Mouse (Mus musculus): Measurements from ENCODE around the gene Ccdc152. TPM values are rescaled to one million over a fixed set of nuclear protein-coding genes. Genes with fewer than 3 reads are reported as not detected.

The Ccdc152 gene
- polyA plus RNA-seq, 1 experiment from 2014 or later, result not detected

DNA sequence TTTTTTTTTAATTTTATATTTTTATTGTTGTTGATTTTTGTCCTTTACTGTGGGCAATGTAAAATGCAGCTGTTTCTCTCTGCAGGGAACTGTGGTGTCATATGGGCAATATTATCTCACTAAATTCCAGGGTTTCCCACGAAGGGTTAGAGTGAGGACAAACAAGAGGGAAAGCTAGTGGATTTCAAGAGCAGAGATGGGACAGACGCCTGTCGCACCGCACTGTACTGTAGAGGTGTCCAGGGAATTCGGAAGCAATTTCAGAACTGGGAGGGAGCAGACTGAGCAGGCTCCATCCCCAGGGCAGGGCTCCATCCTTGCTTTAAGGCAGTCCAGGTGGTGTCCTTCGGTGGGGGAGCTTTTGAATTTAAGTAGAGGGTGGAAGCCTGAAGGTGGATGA lies 32.1 kb downstream of the Ccdc152 start:
- Histone ChIP-seq H3K9me3 (no peaks in the 10 kb centered on the region), H3K4me3 (peak overlapping the region; percentile 25), H3K36me3 (no peaks in the 10 kb centered on the region), H3K9ac (no peak overlapping the region), H3K27ac (replicated peaks) (no peak overlapping the region), H3K4me2 (peak overlapping the region; percentile 47), H3K4me1 (replicated peaks) (peaks cover 5% of the 10 kb centered on the region; the same call in 1 of the 2 replicates), H3K27me3 (no peaks in the 10 kb centered on the region)
- ATAC-seq (ENCODE audit: low FRiP score, low read depth), result no peak
- 34% methylated on average over 6 of the region's 6 CpGs for WGBS

DNA sequence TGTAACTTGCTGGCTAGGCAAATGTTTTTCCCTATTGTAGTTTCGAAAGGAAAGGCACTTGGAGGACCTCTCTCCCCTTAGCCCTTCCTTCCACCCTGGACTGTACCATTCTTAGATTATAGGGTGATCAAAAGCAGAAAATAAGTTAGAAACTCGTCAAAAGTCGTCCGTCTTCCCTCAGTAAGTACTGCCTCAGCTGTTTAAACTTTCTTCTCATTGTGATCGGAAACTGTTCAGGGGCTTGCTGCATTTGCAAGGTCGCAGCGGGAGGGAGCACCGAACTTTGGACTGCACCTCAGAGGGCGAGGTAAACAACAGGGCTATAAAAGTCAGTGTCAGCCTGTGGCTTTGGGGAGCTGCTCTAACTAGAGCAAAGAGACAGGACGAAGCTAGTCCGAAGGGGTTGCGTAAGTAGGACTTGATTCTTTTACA lies 32.7 kb downstream of the Ccdc152 start:
- Histone ChIP-seq H3K9me3 (no peaks in the 10 kb centered on the region), H3K4me2 (peak overlapping the region; percentile 47), H3K36me3 (no peaks in the 10 kb centered on the region), H3K27me3 (no peaks in the 10 kb centered on the region), H3K9ac (no peak overlapping the region), H3K4me3 (peak overlapping the region; percentile 25), H3K4me1 (replicated peaks) (peaks cover 5% of the 10 kb centered on the region; the same call in 1 of the 2 replicates), H3K27ac (replicated peaks) (peak overlapping the region; percentile 52)
- WGBS, result 1% methylated on average over 12 of the region's 12 CpGs
- peak; percentile 65 for ATAC-seq (ENCODE audit: low FRiP score, low read depth)

DNA sequence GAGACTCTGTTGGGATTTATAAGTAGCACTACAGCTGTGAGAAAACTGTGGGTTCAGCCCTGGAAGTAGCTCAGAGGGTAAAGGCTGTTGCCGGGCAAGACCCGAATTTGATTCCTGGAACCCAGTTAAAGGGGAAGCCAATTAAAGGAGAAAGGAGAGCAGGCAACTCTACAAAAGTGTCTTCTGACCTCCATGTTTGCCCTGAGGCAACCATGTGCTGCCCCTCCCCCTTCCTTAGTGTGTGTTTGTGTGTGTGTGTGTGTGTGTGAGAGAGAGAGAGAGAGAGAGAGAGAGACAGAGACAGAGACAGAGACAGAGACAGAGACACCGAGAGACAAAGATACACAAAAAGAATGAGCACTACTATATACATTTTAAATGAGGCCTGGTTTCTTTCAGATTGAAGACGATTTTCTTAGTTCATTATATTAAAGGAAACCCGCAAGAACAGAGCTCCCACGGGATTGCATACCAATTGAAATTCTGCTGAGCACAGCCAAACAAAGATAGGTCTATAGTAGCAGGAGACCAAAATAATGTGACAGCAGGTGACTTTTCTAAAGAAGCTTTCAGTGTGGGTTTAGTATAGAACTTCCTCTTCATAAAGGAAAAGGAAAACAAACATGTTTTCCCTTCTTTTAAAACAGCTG lies 33.2 kb downstream of the Ccdc152 start:
- Histone ChIP-seq H3K36me3 (no peaks in the 10 kb centered on the region), H3K27ac (replicated peaks) (peak overlapping the region; percentile 53), H3K9me3 (no peaks in the 10 kb centered on the region), H3K4me3 (peak overlapping the region; percentile 25), H3K4me1 (replicated peaks) (peaks cover 5% of the 10 kb centered on the region; the same call in 1 of the 2 replicates), H3K9ac (no peak overlapping the region), H3K27me3 (no peaks in the 10 kb centered on the region), H3K4me2 (peak overlapping the region; percentile 47)
- ATAC-seq (ENCODE audit: low FRiP score, low read depth), result no peak; the same call in 1 of the 2 replicates
- 15% methylated on average over 6 of the region's 6 CpGs for WGBS

DNA sequence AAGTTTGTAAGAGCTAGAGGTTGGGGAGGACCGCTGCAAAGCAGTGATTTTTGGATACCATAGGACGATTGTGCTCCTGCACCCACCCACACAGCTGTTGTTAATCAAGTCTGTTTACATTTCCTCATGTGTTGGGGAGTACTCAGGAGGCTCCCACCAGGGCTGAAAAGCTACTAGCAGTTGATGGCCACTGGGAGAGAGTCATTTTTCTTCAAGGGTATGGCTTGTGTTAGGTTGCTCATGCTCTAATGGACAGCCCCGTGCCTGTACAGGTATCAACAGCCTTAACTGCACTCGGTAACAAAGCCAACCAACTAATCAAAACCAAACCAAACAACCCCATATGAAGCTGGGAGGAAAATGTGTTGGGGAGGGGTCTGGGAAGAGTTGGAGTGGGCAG lies 33.8 kb downstream of the Ccdc152 start:
- peaks cover 5% of the 10 kb centered on the region; the same call in 1 of the 2 replicates for H3K4me1 ChIP-seq (replicated peaks)

DNA sequence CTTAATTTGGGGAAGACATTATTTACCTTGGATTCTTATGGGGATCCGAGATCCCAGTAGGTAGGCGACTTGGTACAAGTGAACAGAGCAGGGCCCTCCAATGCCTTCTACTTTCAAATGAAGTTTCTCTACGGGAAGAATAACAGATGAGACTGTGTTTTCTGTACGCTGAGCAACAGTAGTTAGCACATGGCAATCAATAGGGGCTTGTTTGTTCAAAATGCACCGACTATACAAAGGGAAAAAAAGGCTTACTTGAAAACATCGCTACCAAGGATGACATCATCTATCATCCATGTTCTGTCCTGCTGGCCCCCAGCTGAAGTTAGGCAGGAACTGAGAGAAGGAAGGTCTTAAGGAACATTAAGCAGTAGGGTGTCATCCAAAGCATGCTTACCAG lies 35.1 kb downstream of the Ccdc152 start, which contains the start of gene Selenop:
Selenop (plus strand) TSS at position 301 of the 400 bp plus-strand sequence.
- no peak for ATAC-seq (ENCODE audit: low FRiP score, low read depth)
- Histone ChIP-seq H3K4me1 (replicated peaks) (peaks cover 5% of the 10 kb centered on the region; the same call in 1 of the 2 replicates), H3K4me3 (no peak within 1 kb of the TSS), H3K27me3 (no peaks in the 10 kb centered on the region), H3K27ac (replicated peaks) (no peak within 1 kb of the TSS), H3K36me3 (no peaks in the 10 kb centered on the region), H3K9me3 (no peaks in the 10 kb centered on the region), H3K4me2 (no peak within 1 kb of the TSS), H3K9ac (no peak within 1 kb of the TSS)
- 75% methylated on average over 6 of the region's 6 CpGs for WGBS

More for the DNA sequence above, 33.8 kb downstream of the Ccdc152 start:
- Histone ChIP-seq H3K4me3 (no peak overlapping the region), H3K4me2 (no peak overlapping the region), H3K9ac (no peak overlapping the region), H3K27ac (replicated peaks) (peak overlapping the region; percentile 53; the same call in 1 of the 2 replicates), H3K9me3 (no peaks in the 10 kb centered on the region), H3K36me3 (no peaks in the 10 kb centered on the region), H3K27me3 (no peaks in the 10 kb centered on the region)
- 75% methylated on average over 4 of the region's 4 CpGs for WGBS
- no peak for ATAC-seq (ENCODE audit: low FRiP score, low read depth)

DNA sequence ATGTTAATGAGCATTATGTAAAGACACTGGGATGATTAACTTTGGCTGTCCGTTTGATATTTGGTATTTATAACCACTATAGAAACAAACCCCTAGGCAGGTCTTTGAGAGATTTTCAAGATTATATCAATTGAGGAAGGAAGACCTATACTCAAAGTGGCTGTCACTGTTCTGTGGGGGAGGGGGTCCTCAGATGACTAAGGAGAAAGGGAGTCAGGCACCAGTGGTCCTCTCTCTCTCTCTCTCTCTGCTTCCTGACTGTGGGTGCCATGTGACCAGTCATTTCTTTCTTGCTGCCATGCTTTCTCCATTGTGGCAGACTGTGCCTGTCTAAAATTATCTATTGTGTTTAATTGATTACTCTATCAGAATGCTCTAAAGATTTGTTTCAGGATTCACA lies 38.5 kb downstream of the Ccdc152 start:
- H3K27ac ChIP-seq (replicated peaks), result no peak overlapping the region
- WGBS, result 98% methylated on average over 1 of the region's 1 CpGs
- H3K9me3 ChIP-seq, result no peaks in the 10 kb centered on the region
- no peak for ATAC-seq (ENCODE audit: low FRiP score, low read depth)
- H3K27me3 ChIP-seq, result no peaks in the 10 kb centered on the region
- H3K36me3 ChIP-seq, result no peaks in the 10 kb centered on the region
- H3K4me2 ChIP-seq, result no peak overlapping the region
- H3K9ac ChIP-seq, result no peak overlapping the region
- H3K4me3 ChIP-seq, result no peak overlapping the region
- H3K4me1 ChIP-seq (replicated peaks), result no peaks in the 10 kb centered on the region; the same call in 1 of the 2 replicates

DNA sequence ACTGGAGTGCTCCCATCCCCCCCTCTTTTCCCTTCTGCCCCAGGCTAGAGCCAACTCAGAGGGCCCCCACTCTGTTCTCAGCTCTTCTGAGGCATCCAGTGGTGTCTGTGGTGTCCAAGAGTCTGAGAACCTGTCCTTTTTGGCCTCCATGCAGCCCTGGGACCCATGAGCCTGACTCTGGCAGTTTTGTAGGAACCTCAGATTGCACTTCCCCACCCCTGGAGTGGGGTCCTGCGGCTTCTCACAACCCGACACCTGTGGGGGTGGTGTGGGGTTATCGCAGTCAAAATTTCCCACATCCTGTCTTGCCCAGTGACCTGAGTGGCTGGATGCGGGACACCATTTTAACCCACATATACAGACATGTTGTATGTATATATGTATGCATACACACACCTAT lies 39.0 kb downstream of the Ccdc152 start:
- no peaks in the 10 kb centered on the region for H3K27me3 ChIP-seq
- no peaks in the 10 kb centered on the region for H3K9me3 ChIP-seq
- no peak overlapping the region for H3K4me2 ChIP-seq
- no peak overlapping the region for H3K27ac ChIP-seq (replicated peaks)
- H3K9ac ChIP-seq, result no peak overlapping the region
- 94% methylated on average over 4 of the region's 4 CpGs for WGBS
- no peak overlapping the region for H3K4me3 ChIP-seq
- no peaks in the 10 kb centered on the region for H3K36me3 ChIP-seq
- no peaks in the 10 kb centered on the region for H3K4me1 ChIP-seq (replicated peaks)
- no peak for ATAC-seq (ENCODE audit: low FRiP score, low read depth)

DNA sequence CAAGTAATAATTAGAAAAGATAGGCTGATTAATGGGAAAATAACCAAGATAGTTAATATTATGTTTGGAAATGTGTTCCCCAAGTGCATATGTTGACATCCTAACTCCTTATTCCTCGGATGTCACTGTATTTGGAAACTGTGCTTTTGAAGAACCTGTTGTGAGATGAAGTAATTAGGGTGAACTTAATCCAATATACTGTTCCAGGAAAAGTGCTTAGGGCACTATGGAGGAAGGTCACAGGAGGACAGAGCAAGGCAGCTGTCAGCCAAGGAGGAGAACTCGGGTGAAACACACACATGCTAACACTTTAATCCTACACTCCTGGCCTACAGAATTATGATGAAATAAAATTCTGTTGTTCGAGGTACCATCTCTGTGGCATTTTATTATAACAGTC lies 40.4 kb downstream of the Ccdc152 start:
- no peak for ATAC-seq (ENCODE audit: low FRiP score, low read depth)
- no peak overlapping the region for H3K4me2 ChIP-seq
- no peak overlapping the region for H3K27ac ChIP-seq (replicated peaks)
- H3K27me3 ChIP-seq, result no peaks in the 10 kb centered on the region
- 83% methylated on average over 3 of the region's 3 CpGs for WGBS
- H3K36me3 ChIP-seq, result no peaks in the 10 kb centered on the region
- no peak overlapping the region for H3K9ac ChIP-seq
- no peaks in the 10 kb centered on the region for H3K9me3 ChIP-seq
- no peaks in the 10 kb centered on the region for H3K4me1 ChIP-seq (replicated peaks)
- H3K4me3 ChIP-seq, result no peak overlapping the region

DNA sequence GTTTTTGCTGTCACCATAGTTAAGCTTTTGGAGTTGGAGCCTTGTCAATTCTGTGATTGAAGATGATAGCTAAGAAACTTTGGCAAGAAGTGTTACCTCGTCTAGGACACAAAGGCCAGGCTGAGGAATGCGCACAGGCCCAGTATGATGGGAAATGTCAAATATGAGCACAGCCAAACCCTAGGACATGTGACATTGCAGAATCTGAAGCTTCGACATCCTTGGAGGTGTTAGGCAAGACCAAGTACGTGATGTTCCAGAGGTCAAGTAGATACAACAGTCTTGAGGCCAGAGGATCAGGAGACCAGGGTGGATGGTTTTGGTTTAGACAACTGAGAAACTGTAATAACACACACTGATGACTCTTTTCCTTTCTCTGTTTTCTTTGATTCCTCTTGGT lies 43.0 kb downstream of the Ccdc152 start:
- Histone ChIP-seq H3K27me3 (no peaks in the 10 kb centered on the region), H3K27ac (replicated peaks) (no peak overlapping the region), H3K9me3 (no peaks in the 10 kb centered on the region), H3K36me3 (no peaks in the 10 kb centered on the region), H3K4me1 (replicated peaks) (no peaks in the 10 kb centered on the region), H3K4me2 (no peak overlapping the region), H3K9ac (no peak overlapping the region), H3K4me3 (no peak overlapping the region)
- no peak for ATAC-seq (ENCODE audit: low FRiP score, low read depth)
- 90% methylated on average over 4 of the region's 4 CpGs for WGBS

DNA sequence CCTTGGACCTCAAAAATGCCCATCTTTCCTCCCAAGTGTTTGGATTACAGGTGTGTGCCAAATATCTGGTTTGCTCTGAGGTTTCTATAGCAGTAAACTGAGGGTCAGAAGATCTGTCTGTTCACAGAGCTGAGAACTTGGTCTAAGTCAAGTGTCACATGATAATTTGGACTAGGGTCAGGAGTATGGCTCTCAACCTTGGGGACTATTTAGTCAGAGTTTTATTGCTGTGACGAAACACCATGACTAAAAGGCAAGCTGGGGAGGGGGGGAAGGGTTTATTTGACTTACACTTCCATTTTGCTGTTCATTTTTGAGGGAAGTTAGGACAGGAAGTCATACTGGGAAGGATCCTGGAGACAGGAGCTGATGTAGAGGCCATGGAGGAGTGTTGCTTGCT lies 44.3 kb downstream of the Ccdc152 start:
- WGBS, result 70% methylated on average over 1 of the region's 1 CpGs
- Histone ChIP-seq H3K4me1 (replicated peaks) (no peaks in the 10 kb centered on the region), H3K27ac (replicated peaks) (no peak overlapping the region), H3K9ac (no peak overlapping the region), H3K36me3 (no peaks in the 10 kb centered on the region), H3K27me3 (no peaks in the 10 kb centered on the region), H3K9me3 (no peaks in the 10 kb centered on the region), H3K4me2 (no peak overlapping the region), H3K4me3 (no peak overlapping the region)
- ATAC-seq (ENCODE audit: low FRiP score, low read depth), result no peak

DNA sequence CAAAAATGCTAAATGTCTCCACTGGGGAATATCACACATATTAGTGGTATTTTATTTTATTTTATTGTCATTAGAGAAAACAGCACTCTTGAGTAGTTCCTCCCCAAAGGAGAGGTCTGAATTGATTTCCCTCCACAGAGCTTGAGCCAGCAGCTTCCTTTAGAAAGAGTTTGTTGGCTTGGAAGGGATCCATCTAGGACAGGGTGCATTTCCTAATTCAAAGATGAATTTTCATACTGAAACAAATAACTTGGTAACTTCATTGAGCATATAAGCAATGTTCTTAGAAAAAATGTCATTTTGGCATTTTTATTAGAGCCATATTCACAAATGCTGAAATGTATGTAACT lies 51.6 kb downstream of the Ccdc152 start:
- H3K4me2 ChIP-seq, result no peak overlapping the region
- no peak overlapping the region for H3K27ac ChIP-seq (replicated peaks)
- no peak overlapping the region for H3K4me3 ChIP-seq
- no peak for ATAC-seq (ENCODE audit: low FRiP score, low read depth)
- no peaks in the 10 kb centered on the region for H3K36me3 ChIP-seq
- no peak overlapping the region for H3K9ac ChIP-seq
- no peaks in the 10 kb centered on the region for H3K4me1 ChIP-seq (replicated peaks)
- H3K27me3 ChIP-seq, result no peaks in the 10 kb centered on the region
- no peaks in the 10 kb centered on the region for H3K9me3 ChIP-seq

DNA sequence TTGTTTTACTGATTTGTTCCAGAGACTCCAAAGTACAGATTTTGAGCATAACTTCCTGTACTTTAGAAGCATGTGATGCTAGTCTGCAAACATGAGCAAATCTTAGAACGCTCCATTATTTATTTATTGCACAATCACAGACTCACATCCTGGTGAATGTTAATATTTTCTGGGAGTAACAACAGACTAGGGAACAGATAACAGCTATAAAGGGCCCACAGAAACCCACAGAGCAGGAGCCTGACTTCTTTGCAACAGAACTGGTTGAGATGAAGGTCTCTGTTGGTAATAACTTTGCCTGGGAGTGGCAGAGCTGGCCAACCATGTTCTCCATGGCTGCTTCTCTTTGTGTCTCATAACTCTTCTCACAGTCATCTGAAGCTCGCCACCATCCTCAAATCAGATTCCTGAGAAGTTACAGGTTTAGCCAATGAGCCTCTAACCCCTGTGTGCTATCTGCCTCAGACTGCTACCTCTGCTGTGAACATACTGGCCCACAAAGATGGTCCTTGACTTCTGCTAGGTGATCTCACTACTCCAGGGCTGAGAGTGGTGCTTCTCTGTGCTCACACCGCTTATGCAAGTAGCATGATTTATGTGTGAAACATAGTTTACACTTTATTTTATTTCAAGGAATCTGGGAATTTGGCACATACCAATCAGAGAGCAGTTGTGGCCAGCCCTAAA lies 52.2 kb downstream of the Ccdc152 start:
- no peaks in the 10 kb centered on the region for H3K9me3 ChIP-seq
- WGBS, result 88% methylated on average over 3 of the region's 3 CpGs
- H3K27ac ChIP-seq (replicated peaks), result no peak overlapping the region
- H3K4me2 ChIP-seq, result no peak overlapping the region
- H3K4me3 ChIP-seq, result no peak overlapping the region
- no peaks in the 10 kb centered on the region for H3K27me3 ChIP-seq
- H3K4me1 ChIP-seq (replicated peaks), result no peaks in the 10 kb centered on the region
- no peaks in the 10 kb centered on the region for H3K36me3 ChIP-seq
- ATAC-seq (ENCODE audit: low FRiP score, low read depth), result no peak
- no peak overlapping the region for H3K9ac ChIP-seq
